Mouse (Mus musculus) gastrocnemius, adult 18-20 months (tissue): ENCODE results near the gene Sel1l3. TPM values are rescaled to one million over a fixed set of nuclear protein-coding genes. Genes with fewer than 3 reads are reported as not detected.

Experiments
- DNase-seq: peaks from one replicate; pipeline ENCODE4 v3.0.0; 2021; ENCODE audit warnings: low spot score
- total RNA-seq, 2 experiments: library from RNA; stranded (reverse); gene quantifications; 2 replicates each; pipeline ENCODE4 v1.2.3; 2021

Gene Sel1l3
- total RNA-seq, 2 experiments from 2014 or later, result 52.0 to 54.8 TPM

- no peak for DNase-seq
These were observed 109.4 kb downstream of the Sel1l3 start for GRCm38 (mm10) chr5:53104177-53104855.

GRCm38 (mm10) chr5:53101848-53102473 lies 111.8 kb downstream of the Sel1l3 start:
- DNase-seq, result no peak

GRCm38 (mm10) chr5:53091331-53091730 lies 122.4 kb downstream of the Sel1l3 start:
- DNase-seq, result no peak

- DNase-seq, result no peak
These were observed 126.3 kb downstream of the Sel1l3 start for GRCm38 (mm10) chr5:53087452-53087851.

GRCm38 (mm10) chr5:53078453-53078852 lies 135.3 kb downstream of the Sel1l3 start:
- DNase-seq, result no peak

- DNase-seq, result no peak
These were observed 139.2 kb downstream of the Sel1l3 start for GRCm38 (mm10) chr5:53074553-53074952.

GRCm38 (mm10) chr5:53061532-53062130 lies 152.1 kb downstream of the Sel1l3 start:
- DNase-seq, result no peak

Other genes starting within 250 kb of the Sel1l3 start
- not detected for gene Slc34a2, start 175.8 kb downstream of the Sel1l3 start, total RNA-seq
- 10 to 100 TPM; 51.0 to 57.7 TPM for gene Smim20, start 53.2 kb upstream of the Sel1l3 start, total RNA-seq